8 mouse cellular contexts compared by ENCODE assay signal in genomic region chr5:88721003-88721475, GRCm38 (mm10). TPM values are rescaled to one million over a fixed set of nuclear protein-coding genes. Genes with fewer than 3 reads are reported as not detected.
A peak's percentile ranks its signal among the peaks of the same experiment; 100 is the strongest.
DNase-seq lines count a peak whose midpoint lies in the region; ATAC-seq and TF ChIP-seq lines count a peak whose summit lies in the region.

No protein-coding gene starts in this region.

- H3K27ac ChIP-seq in heart, embryonic 13.5 days (replicated peaks), result peak overlapping the region; percentile 97
- no peak overlapping the region for H3K27ac ChIP-seq in ES-Bruce4 (ENCODE audit: insufficient read depth, low read length)
- H3K27ac ChIP-seq in forebrain, embryonic 14.5 days (ENCODE audit: low read depth, low read length), result peak overlapping the region; percentile 95
- peak overlapping the region; percentile 96 for H3K27ac ChIP-seq in liver, embryonic 15.5 days (replicated peaks)

- peak overlapping the region; percentile 93 for H3K4me2 ChIP-seq in heart, embryonic 13.5 days
- H3K4me2 ChIP-seq in forebrain, embryonic 14.5 days (ENCODE audit: low read length), result peak overlapping the region; percentile 95
- peak overlapping the region; percentile 80 for H3K4me2 ChIP-seq in liver, embryonic 15.5 days

- H3K4me1 ChIP-seq in heart, embryonic 13.5 days, result peaks cover 42% of the 10 kb centered on the region
- H3K4me1 ChIP-seq in ES-Bruce4 (ENCODE audit: control insufficient read depth, insufficient read depth, low read length), result no peaks in the 10 kb centered on the region
- peaks cover 14% of the 10 kb centered on the region for H3K4me1 ChIP-seq in forebrain, embryonic 14.5 days (ENCODE audit: control insufficient read depth, insufficient read depth, low read length)
- peaks cover 47% of the 10 kb centered on the region for H3K4me1 ChIP-seq in liver, embryonic 15.5 days (replicated peaks)

- no peak for TF ChIP-seq POLR2A in ES-Bruce4 (IDR thresholded peaks at IDR 0.05; ENCODE audit: insufficient read depth, low read length)

- no peaks in the 10 kb centered on the region for H3K27me3 ChIP-seq in heart, embryonic 13.5 days (replicated peaks)
- H3K27me3 ChIP-seq in ES-Bruce4 (ENCODE audit: control insufficient read depth, insufficient read depth, low read length, poor library complexity, severe bottlenecking), result no peaks in the 10 kb centered on the region
- H3K27me3 ChIP-seq in forebrain, embryonic 14.5 days (replicated peaks; ENCODE audit: control insufficient read depth, insufficient read depth, low read length), result no peaks in the 10 kb centered on the region
- no peaks in the 10 kb centered on the region for H3K27me3 ChIP-seq in liver, embryonic 15.5 days

- 0 out of 2 replicates have a peak, but pooled peaks cover 3% of the 10 kb centered on the region for H3K36me3 ChIP-seq in heart, embryonic 13.5 days
- H3K36me3 ChIP-seq in ES-Bruce4 (ENCODE audit: control insufficient read depth, insufficient read depth, low read length, poor library complexity, severe bottlenecking), result no peaks in the 10 kb centered on the region
- no peaks in the 10 kb centered on the region for H3K36me3 ChIP-seq in forebrain, embryonic 14.5 days (ENCODE audit: control insufficient read depth, insufficient read depth, low read length)
- peaks cover 4% of the 10 kb centered on the region for H3K36me3 ChIP-seq in liver, embryonic 15.5 days (replicated peaks)

- WGBS in heart, embryonic 13.5 days, result 0% methylated on average over 37 of the region's 38 CpGs
- WGBS in forebrain, embryonic 14.5 days, result under 1% methylated on average over 37 of the region's 38 CpGs
- under 1% methylated on average over 33 of the region's 38 CpGs for WGBS in liver, embryonic 15.5 days (ENCODE audit: insufficient replicate concordance)

- peak; percentile 27 for ATAC-seq in heart, embryonic 13.5 days (ENCODE audit: extremely low read depth, insufficient number of reproducible peaks, low FRiP score, low TSS enrichment)
- ATAC-seq in forebrain, embryonic 14.5 days, result peak; percentile 79
- peak; percentile 28 for ATAC-seq in liver, embryonic 15.5 days (ENCODE audit: insufficient read depth)
- no peak for ATAC-seq in erythroid progenitor cell, adult 5-6 weeks (replicated peaks; ENCODE audit: low FRiP score, poor library complexity, severe bottlenecking)

- DNase-seq in heart, postnatal 10 days, result no peak
- no peak for DNase-seq in forebrain, embryonic 14.5 days (ENCODE audit: low spot score)
- no peak for DNase-seq in MN1 (ENCODE audit: low spot score)
- no peak for DNase-seq in frontal cortex, postnatal 25 days (ENCODE audit: low spot score in 2 of 2)

- TF ChIP-seq EP300 in ES-Bruce4 (IDR thresholded peaks at IDR 0.05; ENCODE audit: insufficient read depth, low read depth, low read length), result no peak

- H3K9ac ChIP-seq in heart, embryonic 13.5 days, result peak overlapping the region; percentile 100
- H3K9ac ChIP-seq in ES-Bruce4 (ENCODE audit: low read depth, poor library complexity, severe bottlenecking), result peak overlapping the region; percentile 90
- peak overlapping the region; percentile 98 for H3K9ac ChIP-seq in forebrain, embryonic 14.5 days (ENCODE audit: low read length)
- peak overlapping the region; percentile 97 for H3K9ac ChIP-seq in liver, embryonic 15.5 days

- H3K9me3 ChIP-seq in heart, embryonic 13.5 days, result no peaks in the 10 kb centered on the region
- H3K9me3 ChIP-seq in ES-Bruce4 (replicated peaks; ENCODE audit: control insufficient read depth, insufficient read depth, low read length, poor library complexity, severe bottlenecking), result no peaks in the 10 kb centered on the region
- no peaks in the 10 kb centered on the region for H3K9me3 ChIP-seq in forebrain, embryonic 14.5 days (replicated peaks; ENCODE audit: control insufficient read depth, low read length)
- H3K9me3 ChIP-seq in liver, embryonic 15.5 days (replicated peaks), result no peaks in the 10 kb centered on the region

- TF ChIP-seq CTCF in ES-Bruce4 (IDR thresholded peaks at IDR 0.05; ENCODE audit: low read depth, low read length), result no peak

- intact Hi-C loops in heart, postnatal 10 days (cut with DNase I), result loop anchor here (2.0 to 5.0 kb wide), 2 partner anchors 44 to 169 kb away; partner anchors contain the start of genes Dck and Utp3

- H3K4me3 ChIP-seq in heart, embryonic 13.5 days, result peak overlapping the region; percentile 100
- H3K4me3 ChIP-seq in ES-Bruce4 (ENCODE audit: low read depth, low read length), result peak overlapping the region; percentile 62
- H3K4me3 ChIP-seq in forebrain, embryonic 14.5 days (ENCODE audit: low read depth, low read length), result peak overlapping the region; percentile 96
- peak overlapping the region; percentile 100 for H3K4me3 ChIP-seq in liver, embryonic 15.5 days (replicated peaks)

RNA-seq across cellular contexts. Expression of gene Mob1b, which starts 0.4 kb away (rescaled TPM):
- polyA plus RNA-seq in heart, embryonic 13.5 days (2015; fragmentation: Nextera tagmentation; extraction: Ambion mirVana), result 16.8 and 17.7 TPM in 2 replicates
- total RNA-seq in heart, postnatal 10 days (2021), result 10 to 100 TPM; 52.2 to 57.3 TPM
- 22.6 and 26.1 TPM in 2 replicates for polyA plus RNA-seq in ES-Bruce4 (2011; ENCODE audit: insufficient read depth, insufficient read length, low read depth, missing spikeins)
- 12.4 and 14.3 TPM in 2 replicates for polyA plus RNA-seq in forebrain, embryonic 14.5 days (2014; fragmentation: Nextera tagmentation; extraction: Ambion mirVana)
- 9.1 and 9.4 TPM in 2 replicates for polyA plus RNA-seq in liver, embryonic 15.5 days (2015; fragmentation: Nextera tagmentation; extraction: Ambion mirVana)
- total RNA-seq in erythroid progenitor cell, adult 5-6 weeks (2015; ENCODE audit: low replicate concordance), result 28.1 and 57.8 TPM in 2 replicates
- 19.1 and 28.9 TPM in 2 replicates for total RNA-seq in erythroid progenitor cell, adult 5-6 weeks (2017; ENCODE audit: low replicate concordance)

RNA-seq across cellular contexts. Expression of gene Dck, which starts 43.8 kb away (rescaled TPM):
- 34.8 and 37.8 TPM in 2 replicates for polyA plus RNA-seq in heart, embryonic 13.5 days (2015; fragmentation: Nextera tagmentation; extraction: Ambion mirVana)
- 1 to 10 TPM; 7.6 to 7.8 TPM for total RNA-seq in heart, postnatal 10 days (2021)
- polyA plus RNA-seq in ES-Bruce4 (2011; ENCODE audit: insufficient read depth, insufficient read length, low read depth, missing spikeins), result 39.0 and 41.2 TPM in 2 replicates
- 93.7 and 94.7 TPM in 2 replicates for polyA plus RNA-seq in forebrain, embryonic 14.5 days (2014; fragmentation: Nextera tagmentation; extraction: Ambion mirVana)
- polyA plus RNA-seq in liver, embryonic 15.5 days (2015; fragmentation: Nextera tagmentation; extraction: Ambion mirVana), result 90.6 and 96.1 TPM in 2 replicates
- 222 and 280 TPM in 2 replicates for total RNA-seq in erythroid progenitor cell, adult 5-6 weeks (2015; ENCODE audit: low replicate concordance)
- 190 and 208 TPM in 2 replicates for total RNA-seq in erythroid progenitor cell, adult 5-6 weeks (2017; ENCODE audit: low replicate concordance)

RNA-seq across cellular contexts. Expression of gene Grsf1, which starts 45.1 kb away (rescaled TPM):
- polyA plus RNA-seq in heart, embryonic 13.5 days (2015; fragmentation: Nextera tagmentation; extraction: Ambion mirVana), result 61.5 and 65.6 TPM in 2 replicates
- total RNA-seq in heart, postnatal 10 days (2021), result 100 to 1,000 TPM; 197 to 201 TPM
- 125 and 139 TPM in 2 replicates for polyA plus RNA-seq in ES-Bruce4 (2011; ENCODE audit: insufficient read depth, insufficient read length, low read depth, missing spikeins)
- 74.5 and 79.5 TPM in 2 replicates for polyA plus RNA-seq in forebrain, embryonic 14.5 days (2014; fragmentation: Nextera tagmentation; extraction: Ambion mirVana)
- 25.6 and 26.7 TPM in 2 replicates for polyA plus RNA-seq in liver, embryonic 15.5 days (2015; fragmentation: Nextera tagmentation; extraction: Ambion mirVana)
- 18.4 and 21.4 TPM in 2 replicates for total RNA-seq in erythroid progenitor cell, adult 5-6 weeks (2015; ENCODE audit: low replicate concordance)
- 30.7 and 35.3 TPM in 2 replicates for total RNA-seq in erythroid progenitor cell, adult 5-6 weeks (2017; ENCODE audit: low replicate concordance)
